Mouse (Mus musculus): ENCODE results near the gene Znrf1.
A peak's percentile ranks its signal among the peaks of the same experiment; 100 is the strongest.
"Not testable (repeated sequence)": the region's sequence is repeated elsewhere in the genome, so short reads cannot be mapped to it uniquely, and the experiment has no call there.

GRCm38 (mm10) chr8:111644286-111645051 is 108.6 kb downstream of the Znrf1 start:
- TF ChIP-seq ZNF384 (IDR thresholded peaks at IDR 0.05; ENCODE audit: low read depth, low read length) = peak; percentile 90
- TF ChIP-seq ZC3H11A (IDR thresholded peaks at IDR 0.05; ENCODE audit: borderline replicate concordance, low read depth, low read length); MAFK (IDR thresholded peaks at IDR 0.05; ENCODE audit: insufficient read depth, low read depth, low read length): not testable (repeated sequence)
